Mouse (Mus musculus): ENCODE results near the gene Kcmf1. TPM values are rescaled to one million over a fixed set of nuclear protein-coding genes. Genes with fewer than 3 reads are reported as not detected.
"Not testable (repeated sequence)": the region's sequence is repeated elsewhere in the genome, so short reads cannot be mapped to it uniquely, and the experiment has no call there.

Gene Kcmf1
- total RNA-seq, 1 experiment from 2014 or later: 81.8 TPM

DNA sequence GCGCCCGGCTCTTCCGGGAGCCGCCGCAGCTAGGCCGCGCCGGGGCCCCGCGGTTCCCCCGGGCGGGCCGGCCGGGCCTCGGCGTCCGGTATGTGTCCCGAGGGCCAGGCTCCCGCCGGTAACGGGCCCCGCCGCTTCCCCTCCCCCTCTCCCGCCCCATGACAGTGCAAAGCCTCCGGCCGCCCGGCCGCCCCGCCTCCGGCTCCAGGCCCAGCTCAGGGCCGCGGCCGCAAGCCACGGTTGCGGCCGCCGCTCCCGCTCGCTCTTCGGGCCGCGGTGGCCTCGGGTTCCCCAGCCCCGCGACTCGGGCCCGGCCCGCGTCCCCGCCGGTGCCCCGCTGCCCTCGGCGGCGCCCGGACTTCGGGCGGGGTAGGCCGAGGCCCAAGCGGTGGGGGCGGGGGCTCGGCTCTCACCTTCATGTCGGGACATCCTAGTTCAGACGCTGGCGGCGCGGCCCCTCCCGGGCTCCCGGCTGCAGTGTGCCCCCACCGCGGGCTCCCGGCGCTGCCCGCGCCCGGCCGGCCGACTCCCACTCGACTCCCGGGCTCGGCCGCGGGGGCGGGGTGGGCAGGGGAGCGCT, 488 bp downstream of the Kcmf1 start:
- no peak for DNase-seq

- peak; percentile 67 for DNase-seq
These were observed 1.3 kb downstream of the Kcmf1 start for GRCm38 (mm10) chr6:72898244-72899200.

DNA sequence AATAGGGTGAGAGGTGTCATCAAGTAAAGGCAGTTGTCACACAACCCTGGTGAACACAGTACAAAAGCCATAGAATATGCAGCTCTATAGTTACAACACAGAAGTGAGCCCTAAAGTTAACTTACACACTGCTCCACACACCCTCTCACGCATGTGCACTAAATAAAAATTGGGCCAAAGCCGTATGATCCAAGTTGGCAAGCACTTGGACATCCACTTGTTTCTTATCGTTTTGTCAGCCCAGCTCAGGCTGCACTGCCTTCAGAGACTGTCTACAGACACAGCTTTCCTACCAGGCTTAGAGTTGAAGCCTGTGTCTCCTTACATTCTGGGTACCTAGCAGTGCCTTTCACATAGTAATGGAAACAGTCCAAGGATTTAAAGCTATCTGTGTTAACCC, 4.8 kb downstream of the Kcmf1 start:
- no peak for DNase-seq

- DNase-seq: no peak
These were observed 8.5 kb downstream of the Kcmf1 start for GRCm38 (mm10) chr6:72891238-72891637.

GRCm38 (mm10) chr6:72888655-72889054, 11.1 kb downstream of the Kcmf1 start:
- no peak for DNase-seq

DNA sequence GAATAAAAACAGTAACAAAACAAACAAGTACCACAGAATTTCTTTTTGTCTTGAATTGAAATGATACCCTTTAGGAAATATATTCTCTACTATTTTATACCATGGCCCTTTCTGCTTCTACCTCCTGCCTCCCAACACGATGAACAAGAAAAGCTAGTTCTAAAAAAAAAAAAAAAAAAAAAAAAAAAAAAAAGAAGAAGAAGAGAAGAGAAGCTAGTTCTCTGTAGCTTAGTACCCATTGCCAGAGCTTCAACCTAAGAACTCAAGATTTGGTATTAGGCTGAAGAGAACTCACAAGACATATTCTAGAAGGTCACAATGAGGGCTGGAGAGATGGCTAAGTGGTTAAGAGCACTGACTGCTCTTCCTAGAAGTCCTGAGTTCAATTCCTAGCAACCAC, 14.5 kb downstream of the Kcmf1 start:
- no peak for DNase-seq

DNA sequence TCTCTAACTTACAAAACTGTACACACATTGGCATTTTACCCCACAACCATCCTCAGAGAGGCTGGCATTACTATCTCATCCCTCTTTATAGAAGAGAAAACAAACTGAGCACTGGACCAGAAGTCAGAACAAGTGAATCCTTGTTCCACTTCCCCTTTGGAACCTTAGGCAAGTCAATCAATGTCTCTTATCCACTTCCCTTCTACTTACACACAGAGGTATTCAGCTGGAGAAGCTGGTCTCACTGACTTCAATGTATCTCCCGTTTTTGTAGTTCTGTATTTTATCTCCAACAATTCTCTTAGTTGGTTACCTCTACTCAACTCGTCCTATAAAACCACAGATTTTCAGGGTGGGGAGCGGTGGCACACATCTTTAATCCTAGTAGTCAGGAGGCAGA, 15.0 kb downstream of the Kcmf1 start:
- no peak for DNase-seq

- DNase-seq: no peak
These were observed 16.9 kb downstream of the Kcmf1 start for GRCm38 (mm10) chr6:72882661-72883458.

DNA sequence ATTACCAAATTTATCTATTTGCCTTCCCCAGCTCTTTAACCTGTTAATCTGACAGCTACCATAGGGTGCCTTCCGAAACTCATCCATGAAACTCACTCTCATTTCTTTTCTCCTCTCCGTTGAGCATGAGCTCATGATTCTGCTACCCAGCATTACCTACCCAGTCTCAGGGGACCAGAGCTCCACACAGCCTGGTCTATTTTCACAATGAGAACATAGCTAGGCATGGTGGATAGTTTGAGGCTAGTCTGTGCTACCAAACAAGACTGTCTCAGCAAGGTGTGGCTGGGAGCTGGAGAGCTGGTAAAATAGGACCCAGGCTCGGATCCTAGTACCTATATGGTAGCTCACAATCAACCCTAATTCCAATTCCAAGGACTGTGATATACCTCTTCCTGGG, 17.6 kb downstream of the Kcmf1 start:
- no peak for DNase-seq

- DNase-seq: no peak
These were observed 18.2 kb downstream of the Kcmf1 start for GRCm38 (mm10) chr6:72881619-72881979.

DNA sequence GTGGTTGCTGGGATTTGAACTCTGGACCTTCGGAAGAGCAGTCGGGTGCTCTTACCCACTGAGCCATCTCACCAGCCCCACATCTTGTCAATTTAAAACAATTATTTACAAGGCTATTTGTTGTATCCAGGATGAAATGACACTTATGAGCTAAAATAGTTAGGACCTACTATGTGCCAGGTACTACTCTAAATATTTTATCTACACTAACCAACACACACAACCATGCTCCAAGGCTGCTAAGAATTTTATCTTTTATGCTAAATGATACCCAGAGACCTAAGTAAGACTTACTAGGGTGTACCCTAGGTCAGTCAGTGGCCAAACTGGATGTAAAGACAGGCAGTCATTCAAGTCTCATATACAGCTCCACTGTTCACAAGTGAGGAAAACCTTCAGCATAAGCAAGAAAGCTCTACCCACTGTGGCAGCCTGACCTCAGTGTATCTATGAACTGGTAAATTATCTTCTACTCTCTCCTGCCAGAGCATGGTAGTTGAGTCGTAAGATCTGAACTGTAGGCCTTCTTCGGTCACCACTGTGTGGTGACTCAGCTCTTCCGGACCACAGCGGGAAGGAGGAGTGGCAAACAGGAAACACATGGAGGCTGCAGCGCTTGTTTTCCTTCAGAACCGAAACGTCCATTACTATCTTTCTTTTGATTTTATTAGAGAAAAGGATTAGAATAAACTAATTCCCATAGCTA, 18.7 kb downstream of the Kcmf1 start:
- DNase-seq: no peak

GRCm38 (mm10) chr6:72876629-72877028, 23.1 kb downstream of the Kcmf1 start:
- DNase-seq: no peak

GRCm38 (mm10) chr6:72873338-72873737, 26.4 kb downstream of the Kcmf1 start:
- peak; percentile 52 for DNase-seq

DNA sequence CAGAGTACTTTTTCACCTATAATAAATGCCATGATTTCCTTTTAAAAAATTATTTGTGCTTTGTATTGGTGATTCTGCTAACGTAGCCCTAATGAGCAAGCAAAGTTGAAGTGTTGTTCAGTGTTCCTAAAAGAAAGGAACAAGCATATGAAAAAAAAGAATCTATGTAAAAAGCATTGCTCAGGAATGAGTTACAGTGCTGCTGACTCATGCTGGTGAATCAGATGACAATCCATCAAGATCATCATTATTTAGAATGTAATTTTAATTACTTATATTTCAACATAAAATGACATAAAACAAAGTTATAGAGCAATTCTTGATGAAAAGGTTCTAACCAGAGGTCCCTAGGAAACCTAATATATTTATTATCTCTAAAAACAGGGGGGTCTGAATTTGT, 27.5 kb downstream of the Kcmf1 start:
- no peak for DNase-seq

DNA sequence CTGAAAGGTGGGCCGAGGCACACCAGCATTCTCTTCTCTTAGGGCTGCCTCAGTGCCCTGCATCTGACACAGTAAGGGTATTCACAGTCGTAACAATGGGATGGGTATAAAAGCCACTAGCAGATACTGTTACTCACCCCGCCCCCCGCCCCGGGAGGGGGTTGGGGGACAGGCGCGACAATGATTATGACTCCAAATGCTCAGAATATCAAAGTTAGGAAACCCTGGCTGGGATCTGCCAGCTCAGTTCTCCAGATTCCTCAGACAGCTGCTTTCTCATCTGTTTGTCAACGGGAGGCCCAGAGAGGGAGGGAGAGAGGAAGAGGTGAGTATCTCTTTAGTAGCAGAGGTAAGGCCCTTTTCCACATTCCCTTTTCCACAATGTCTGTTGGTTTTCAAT, 30.2 kb downstream of the Kcmf1 start:
- no peak for DNase-seq

- DNase-seq: no peak
These were observed 31.1 kb downstream of the Kcmf1 start for GRCm38 (mm10) chr6:72868688-72869087.

DNA sequence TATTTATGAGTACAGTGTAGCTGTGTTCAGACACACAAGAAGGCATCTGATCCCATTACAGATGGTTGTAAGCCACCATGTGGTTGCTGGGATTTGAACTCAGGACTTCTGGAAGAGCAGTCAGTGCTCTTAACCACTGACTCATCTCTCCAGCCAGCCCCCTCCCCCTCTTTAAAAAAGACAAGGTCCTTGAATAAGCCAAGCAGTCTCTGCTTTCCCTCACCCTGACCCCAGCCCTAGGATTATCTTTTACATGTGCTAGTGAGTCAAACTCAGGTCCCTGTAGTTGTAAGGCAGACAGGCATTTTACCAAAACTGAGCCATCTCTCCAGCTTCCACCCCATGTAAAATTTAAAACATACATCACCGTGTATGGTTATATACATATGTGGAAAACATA, 32.0 kb downstream of the Kcmf1 start:
- no peak for DNase-seq

- no peak for DNase-seq
These were observed 33.5 kb downstream of the Kcmf1 start for GRCm38 (mm10) chr6:72866232-72866631.

GRCm38 (mm10) chr6:72862686-72863085, 37.1 kb downstream of the Kcmf1 start:
- DNase-seq: not testable (repeated sequence)

DNA sequence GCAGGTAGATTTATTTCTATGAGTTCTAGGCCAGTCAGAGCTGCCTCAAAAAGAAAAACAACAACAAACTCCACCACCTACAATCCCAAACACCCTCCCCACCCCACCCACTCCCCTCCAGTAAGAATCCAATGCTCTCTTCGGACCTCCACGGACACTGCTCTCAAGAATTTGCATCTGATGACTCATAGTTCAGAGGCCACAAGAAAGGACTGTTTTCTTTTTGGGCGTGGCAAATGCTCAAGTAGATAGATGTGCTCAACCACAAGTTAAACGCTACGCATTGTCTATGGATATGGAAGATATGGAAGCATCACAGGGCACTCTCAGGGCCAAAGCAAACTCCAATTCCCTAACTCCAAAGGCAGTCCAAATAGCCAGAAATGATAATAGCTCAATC, 45.5 kb downstream of the Kcmf1 start:
- DNase-seq: no peak

GRCm38 (mm10) chr6:72852180-72852579, 47.6 kb downstream of the Kcmf1 start:
- DNase-seq: no peak

DNA sequence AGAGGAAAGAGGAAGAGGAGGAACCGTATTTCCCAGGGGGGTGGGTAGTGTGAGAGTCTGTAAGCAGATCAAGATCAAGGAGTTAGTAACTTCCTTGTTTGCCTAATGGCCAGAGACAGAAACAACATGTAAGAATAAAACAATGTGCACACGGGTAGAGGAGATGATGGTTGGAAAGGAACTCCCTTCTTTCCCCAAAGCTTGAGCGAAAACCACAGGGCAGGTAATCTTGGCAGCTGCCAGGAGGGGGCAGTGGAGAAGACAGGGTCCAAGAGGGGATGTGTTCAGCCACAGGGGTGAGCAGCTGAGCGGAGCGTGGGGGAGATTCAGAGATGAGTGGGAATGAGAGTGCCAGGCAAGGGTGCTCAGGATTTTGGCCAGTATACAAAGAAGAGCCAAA, 48.1 kb downstream of the Kcmf1 start:
- DNase-seq: peak; percentile 24
